Mouse (Mus musculus) stomach, embryonic 16.5 days (tissue): ENCODE measurements around the gene Shh. TPM values are rescaled to one million over a fixed set of nuclear protein-coding genes. Genes with fewer than 3 reads are reported as not detected.

Source experiments
- ATAC-seq: fragments of 200-750 bp; cut with Nextera tagmentation; 2 replicates; pipeline ENCODE4 v1.8.0; 2017; ENCODE audit warnings: moderate number of reproducible peaks, moderate TSS enrichment; ENCODE audit not compliant: insufficient read depth, low FRiP score
- H3K27ac ChIP-seq: fragments of 300-500 bp; sonication (generic); 2 replicates; pipeline ENCODE4 v1.5.1; 2014; ENCODE audit warnings: low read length
- H3K27me3 ChIP-seq: fragments of 300-500 bp; sonication (generic); 2 replicates; pipeline ENCODE4 v1.6.1; 2014; ENCODE audit warnings: low read length, control low read depth, mixed read lengths; ENCODE audit not compliant: control insufficient read depth, insufficient read depth
- H3K36me3 ChIP-seq: fragments of 300-500 bp; sonication (generic); 2 replicates; pipeline ENCODE4 v1.6.1; 2014; ENCODE audit warnings: low read length; ENCODE audit not compliant: control insufficient read depth, insufficient read depth
- H3K4me1 ChIP-seq: fragments of 300-500 bp; sonication (generic); 2 replicates; pipeline ENCODE4 v1.6.1; 2014; ENCODE audit warnings: low read length, control low read depth, mixed read lengths; ENCODE audit not compliant: control insufficient read depth, insufficient read depth
- H3K4me2 ChIP-seq: fragments of 300-500 bp; sonication (generic); 2 replicates; pipeline ENCODE4 v1.6.1; 2014; ENCODE audit warnings: low read depth, low read length, mixed read lengths
- H3K4me3 ChIP-seq: fragments of 300-500 bp; sonication (generic); replicated peaks from 2 replicates; pipeline ENCODE4 v1.5.1; 2014; ENCODE audit warnings: mild to moderate bottlenecking, low read length
- H3K9ac ChIP-seq: fragments of 300-500 bp; sonication (generic); 2 replicates; pipeline ENCODE4 v1.6.1; 2014; ENCODE audit warnings: low read length
- H3K9me3 ChIP-seq: fragments of 300-500 bp; sonication (generic); replicated peaks from 2 replicates; pipeline ENCODE4 v1.6.1; 2016; ENCODE audit warnings: low read length, control low read depth; ENCODE audit not compliant: control insufficient read depth
- WGBS: fragments of 180-500 bp; shearing (Covaris S2); extraction: QIAGEN DNeasy Blood & Tissue Kit; methylation state at CpG from one replicate; pipeline ENCODE4 v1.1.7; 2014; 5-methylcytosine and 5-hydroxymethylcytosine counted together
- polyA plus RNA-seq: library from polyadenylated mRNA; unstranded; fragments of >200 nt; fragmentation: Nextera tagmentation; extraction: Ambion mirVana; gene quantifications from 2 replicates; pipeline ENCODE4 v1.2.1, GENCODE M21; 2015

Shh gene
- polyA plus RNA-seq, 1 experiment from 2014 or later = 4.1 TPM

DNA sequence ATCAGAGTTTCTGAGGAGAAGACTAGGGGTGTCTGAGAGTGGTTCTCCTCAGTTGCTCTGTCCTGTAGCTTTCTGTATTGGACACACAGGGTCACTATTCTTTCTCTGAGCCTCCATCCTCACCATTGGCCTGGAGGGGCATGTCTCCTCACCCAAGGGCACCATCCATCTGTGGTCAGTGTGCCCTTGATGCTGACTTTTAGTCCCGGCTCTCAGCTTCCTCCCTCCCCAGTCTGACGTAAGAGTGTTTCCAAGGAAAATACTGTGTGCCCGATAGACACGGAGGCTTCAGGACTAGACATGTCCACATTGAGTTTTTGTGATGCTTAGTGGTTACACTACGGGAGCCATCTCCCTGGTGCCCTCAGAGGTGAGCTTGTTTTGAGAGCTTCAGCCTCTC, 6.5 kb upstream of the Shh start:
- H3K9ac ChIP-seq = no peak overlapping the region
- 0 out of 2 replicates have a peak, but pooled peaks cover 2% of the 10 kb centered on the region for H3K27me3 ChIP-seq
- no peak for ATAC-seq
- H3K4me2 ChIP-seq = no peak overlapping the region
- H3K4me3 ChIP-seq = no peak overlapping the region
- H3K9me3 ChIP-seq = no peaks in the 10 kb centered on the region
- WGBS = 87% methylated on average over 5 of the region's 5 CpGs
- no peak overlapping the region for H3K27ac ChIP-seq
- H3K4me1 ChIP-seq = no peaks in the 10 kb centered on the region
- H3K36me3 ChIP-seq = no peaks in the 10 kb centered on the region

DNA sequence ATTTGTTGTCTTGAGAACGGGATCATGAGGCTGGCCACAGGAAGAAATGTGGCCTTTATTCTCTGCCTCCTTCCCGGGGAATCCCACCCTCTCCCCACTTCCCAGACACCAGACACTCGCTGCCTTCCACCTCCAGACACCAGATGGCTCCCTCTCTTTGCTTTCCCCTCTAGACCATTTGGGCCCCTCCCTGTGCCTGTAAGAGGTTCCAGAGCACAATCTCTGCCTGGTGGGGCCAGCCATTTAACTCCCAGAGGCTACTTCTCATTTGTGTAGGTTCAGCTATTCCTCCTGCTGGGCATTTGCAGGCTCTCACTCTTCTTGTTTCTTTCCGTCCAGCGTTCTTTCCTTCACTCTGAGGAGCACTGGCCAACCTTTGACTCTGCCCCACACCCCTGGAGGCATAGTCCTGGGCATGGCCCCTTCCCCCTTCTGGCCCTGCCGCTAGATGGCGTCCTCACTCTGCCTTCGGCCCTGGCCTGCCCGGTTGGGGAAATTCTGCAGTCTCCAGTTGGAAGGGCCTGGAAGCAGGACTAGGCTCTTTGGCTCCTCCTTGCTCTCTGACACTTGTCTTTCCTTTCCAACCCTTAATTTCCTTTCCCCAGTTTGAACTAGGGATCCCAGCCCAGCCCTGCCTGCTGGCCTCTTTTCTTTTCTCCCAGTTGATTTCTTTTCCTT, 2.6 kb upstream of the Shh start:
- no peak overlapping the region for H3K4me2 ChIP-seq
- H3K4me3 ChIP-seq = no peak overlapping the region
- H3K27ac ChIP-seq = no peak overlapping the region
- H3K4me1 ChIP-seq = no peaks in the 10 kb centered on the region
- peaks cover 38% of the 10 kb centered on the region for H3K27me3 ChIP-seq
- 6% methylated on average over 9 of the region's 9 CpGs for WGBS
- no peaks in the 10 kb centered on the region for H3K9me3 ChIP-seq
- H3K9ac ChIP-seq = no peak overlapping the region
- H3K36me3 ChIP-seq = no peaks in the 10 kb centered on the region
- peak; percentile 76; the same call in 1 of the 2 replicates for ATAC-seq

DNA sequence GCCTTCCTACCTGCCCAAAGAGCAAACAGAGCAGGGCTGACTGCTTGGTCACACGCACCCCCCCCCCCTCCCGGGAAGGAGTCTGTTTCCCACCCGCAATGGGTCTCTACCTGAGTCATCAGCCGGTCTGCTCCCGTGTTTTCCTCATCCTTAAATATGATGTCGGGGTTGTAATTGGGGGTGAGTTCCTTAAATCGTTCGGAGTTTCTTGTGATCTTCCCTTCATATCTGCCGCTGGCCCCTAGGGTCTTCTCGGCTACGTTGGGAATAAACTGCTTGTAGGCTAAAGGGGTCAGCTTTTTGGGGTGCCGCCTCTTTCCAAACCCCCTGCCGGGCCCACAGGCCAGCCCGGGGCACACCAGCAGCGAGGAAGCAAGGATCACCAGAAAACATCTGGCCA, 705 bp downstream of the Shh start:
- ATAC-seq = no peak
- H3K4me1 ChIP-seq = peaks cover 5% of the 10 kb centered on the region
- peaks cover 70% of the 10 kb centered on the region for H3K27me3 ChIP-seq
- no peaks in the 10 kb centered on the region for H3K36me3 ChIP-seq
- H3K27ac ChIP-seq = peak overlapping the region; percentile 88
- peak overlapping the region; percentile 57 for H3K4me3 ChIP-seq
- WGBS = under 1% methylated on average over 15 of the region's 15 CpGs
- H3K9ac ChIP-seq = peak overlapping the region; percentile 77
- H3K9me3 ChIP-seq = no peaks in the 10 kb centered on the region
- H3K4me2 ChIP-seq = peak overlapping the region; percentile 66

DNA sequence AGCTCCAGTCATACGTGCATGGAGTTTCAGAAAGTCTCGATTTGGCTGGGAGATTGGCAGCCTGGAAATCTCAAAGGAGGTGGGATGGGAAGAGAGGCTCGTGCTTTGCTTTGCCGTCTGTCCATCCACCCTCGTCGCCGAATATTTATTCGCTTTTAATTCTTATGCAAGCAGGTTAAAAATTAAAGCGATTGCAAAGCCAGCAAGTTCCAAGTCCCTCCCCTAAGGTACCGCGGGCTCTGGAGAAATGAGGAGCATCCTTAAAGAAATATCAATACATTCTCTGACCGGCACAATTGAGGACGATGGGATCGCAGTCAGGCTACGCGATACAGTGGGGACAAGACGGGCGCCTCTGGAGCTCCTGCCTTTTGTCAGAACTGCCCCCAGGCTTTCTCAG, 1.5 kb downstream of the Shh start:
- Histone ChIP-seq H3K4me1 (peaks cover 6% of the 10 kb centered on the region), H3K4me2 (peak overlapping the region; percentile 66), H3K9ac (peak overlapping the region; percentile 77), H3K9me3 (no peaks in the 10 kb centered on the region), H3K36me3 (no peaks in the 10 kb centered on the region), H3K4me3 (peak overlapping the region; percentile 57), H3K27ac (peak overlapping the region; percentile 88), H3K27me3 (peaks cover 78% of the 10 kb centered on the region)
- WGBS = under 1% methylated on average over 18 of the region's 18 CpGs
- ATAC-seq = no peak

DNA sequence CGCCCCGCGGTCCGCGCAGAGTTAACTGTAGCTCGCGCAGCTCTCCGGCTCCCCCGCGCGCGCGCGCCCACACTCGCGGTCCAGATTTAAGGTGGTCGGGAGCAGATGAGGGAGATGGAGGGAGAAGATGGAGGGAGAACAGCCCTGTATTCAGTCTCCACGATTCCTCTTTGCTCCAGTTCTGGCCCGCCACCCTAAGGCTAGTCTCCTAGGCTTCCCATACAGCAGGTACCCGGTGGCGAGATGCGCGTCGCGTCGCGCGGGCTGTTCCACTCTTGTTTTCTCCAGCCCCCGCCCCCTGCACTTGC, 2.0 kb downstream of the Shh start:
- Histone ChIP-seq H3K27me3 (peaks cover 83% of the 10 kb centered on the region), H3K4me3 (peak overlapping the region; percentile 57), H3K4me1 (peaks cover 10% of the 10 kb centered on the region), H3K36me3 (no peaks in the 10 kb centered on the region), H3K9ac (peak overlapping the region; percentile 77), H3K4me2 (peak overlapping the region; percentile 66), H3K9me3 (no peaks in the 10 kb centered on the region), H3K27ac (peak overlapping the region; percentile 88)
- ATAC-seq = no peak
- under 1% methylated on average over 29 of the region's 29 CpGs for WGBS

DNA sequence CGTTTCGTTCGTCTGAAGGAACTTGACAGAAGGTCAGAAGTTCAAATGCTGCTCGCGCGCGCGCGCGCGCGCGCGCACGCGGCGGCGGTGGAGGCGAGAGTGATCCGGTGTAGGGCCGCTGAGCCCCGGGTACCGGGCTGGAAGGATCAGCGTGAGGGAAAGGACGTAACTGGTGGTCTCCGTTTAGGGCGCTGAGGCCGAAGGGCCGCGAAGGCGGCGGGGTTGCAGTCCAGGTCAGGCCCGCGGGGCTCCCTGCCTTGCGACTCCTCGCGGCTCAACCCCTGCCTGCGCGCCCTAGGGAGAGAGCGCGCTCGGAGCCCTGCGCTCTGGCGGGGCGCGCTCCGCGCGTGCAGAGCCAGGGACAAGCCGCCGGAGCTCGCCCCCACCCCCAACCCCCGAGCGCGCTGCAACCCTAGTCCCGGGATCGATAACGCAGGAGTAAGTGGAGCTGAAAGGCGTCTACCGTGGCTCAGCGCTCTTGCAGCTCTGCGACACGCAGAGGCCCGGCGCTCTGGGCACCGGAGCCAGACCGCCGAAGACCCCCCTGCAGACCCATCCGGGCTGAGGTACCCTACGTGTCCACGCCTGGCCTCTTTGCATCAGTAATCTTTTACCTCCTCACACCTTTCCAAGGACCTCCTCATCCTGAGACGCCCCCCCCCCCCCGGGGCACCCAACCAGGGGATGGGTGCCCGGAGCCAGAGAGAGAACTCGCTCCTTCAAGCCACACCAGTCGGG, 2.5 kb downstream of the Shh start:
- Histone ChIP-seq H3K4me1 (peaks cover 16% of the 10 kb centered on the region), H3K27ac (peak overlapping the region; percentile 88), H3K27me3 (peaks cover 88% of the 10 kb centered on the region), H3K4me2 (peak overlapping the region; percentile 66), H3K4me3 (peak overlapping the region; percentile 57), H3K9me3 (no peaks in the 10 kb centered on the region), H3K9ac (peak overlapping the region; percentile 77), H3K36me3 (no peaks in the 10 kb centered on the region)
- WGBS = under 1% methylated on average over 76 of the region's 76 CpGs
- 0 out of 2 replicates have a peak, but pooled peaks have one; percentile 17 for ATAC-seq

DNA sequence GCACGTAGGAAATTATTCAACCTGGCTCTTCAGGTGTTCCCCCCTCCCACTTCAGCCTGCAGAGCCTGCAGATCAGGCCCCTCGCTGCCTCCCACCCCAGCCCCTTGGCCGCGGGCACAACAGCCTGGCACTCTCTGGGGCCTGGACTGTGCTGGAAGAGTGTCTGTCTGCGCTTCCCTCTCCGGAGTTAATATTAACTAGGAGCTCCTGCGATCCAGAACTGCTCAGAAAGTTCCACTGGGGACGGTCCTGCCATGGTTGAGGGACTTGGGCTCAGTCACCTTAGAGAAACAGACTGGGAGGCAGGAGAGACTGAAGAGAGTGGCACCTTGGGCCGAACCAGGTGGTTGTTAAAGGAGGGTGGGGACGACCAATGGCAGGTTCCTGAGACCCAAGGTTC, 3.4 kb downstream of the Shh start:
- H3K4me2 ChIP-seq = peak overlapping the region; percentile 66
- peak overlapping the region; percentile 77 for H3K9ac ChIP-seq
- peak overlapping the region; percentile 57 for H3K4me3 ChIP-seq
- 2% methylated on average over 10 of the region's 10 CpGs for WGBS
- no peaks in the 10 kb centered on the region for H3K36me3 ChIP-seq
- peaks cover 96% of the 10 kb centered on the region for H3K27me3 ChIP-seq
- H3K27ac ChIP-seq = peak overlapping the region; percentile 88
- H3K4me1 ChIP-seq = peaks cover 23% of the 10 kb centered on the region
- no peaks in the 10 kb centered on the region for H3K9me3 ChIP-seq
- ATAC-seq = 0 out of 2 replicates have a peak, but pooled peaks have one; percentile 12

DNA sequence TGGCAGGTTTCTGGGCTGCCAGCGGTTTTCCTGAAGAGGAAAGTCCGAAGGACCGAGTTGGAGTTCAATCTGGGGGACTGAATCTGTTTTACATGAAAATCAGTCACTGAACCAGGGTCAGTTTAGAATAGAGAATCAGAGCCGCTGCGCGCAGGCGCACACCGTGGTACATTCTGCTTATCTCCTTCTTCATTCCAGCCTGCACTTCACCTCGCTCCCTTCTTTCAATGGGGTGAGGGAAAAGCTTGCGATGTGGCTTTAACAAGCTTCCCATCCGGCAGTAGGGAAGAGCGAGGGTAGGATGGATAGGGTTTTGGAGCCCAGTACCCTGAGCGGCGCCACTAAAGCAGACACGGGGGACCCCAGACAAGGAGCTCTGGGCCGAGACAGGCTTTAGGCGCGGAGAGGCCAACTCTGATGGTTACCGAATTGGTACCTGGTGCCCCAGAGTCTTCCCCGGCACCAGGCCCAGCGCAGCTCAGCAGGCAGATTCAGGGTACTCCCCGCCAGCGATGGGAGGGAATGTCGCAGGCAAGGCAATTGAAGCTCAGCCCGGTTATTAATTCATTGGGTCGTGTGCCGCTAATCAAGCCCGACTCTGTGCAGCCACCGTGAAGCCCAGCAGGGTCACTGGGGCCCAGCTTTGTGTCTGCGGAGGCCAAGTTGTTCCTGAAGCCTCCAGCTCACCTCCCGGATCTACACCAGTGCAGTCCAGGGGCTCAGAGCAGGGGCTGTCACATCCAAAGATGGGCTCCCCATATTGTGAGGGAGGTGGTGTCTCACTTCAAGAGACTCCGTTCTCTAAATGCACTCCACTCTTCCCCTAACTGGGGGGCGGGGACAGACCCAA, 4.1 kb downstream of the Shh start:
- Histone ChIP-seq H3K27me3 (peaks cover 97% of the 10 kb centered on the region), H3K9ac (peak overlapping the region; percentile 77), H3K36me3 (no peaks in the 10 kb centered on the region), H3K4me1 (peaks cover 23% of the 10 kb centered on the region), H3K9me3 (no peaks in the 10 kb centered on the region), H3K27ac (peak overlapping the region; percentile 88), H3K4me2 (peak overlapping the region; percentile 66), H3K4me3 (peak overlapping the region; percentile 57)
- ATAC-seq = no peak
- 2% methylated on average over 33 of the region's 33 CpGs for WGBS
